In genomic region chr11:53795813-53796212, GRCm38 (mm10) we compare ENCODE assay signal across 12 mouse cellular contexts. TPM values are rescaled to one million over a fixed set of nuclear protein-coding genes. Genes with fewer than 3 reads are reported as not detected.
DNase-seq lines count a peak whose midpoint lies in the region; ATAC-seq and TF ChIP-seq lines count a peak whose summit lies in the region.
"Had no signal": no experiment of that assay in that cellular context is flagged by ENCODE, and none has a peak within 500 bp of the region (broad histone marks: within the 10 kb centered on the region; RNA-seq: fewer than 3 reads in every experiment).

No protein-coding gene starts in this region.

- H3K27ac ChIP-seq in hindbrain, embryonic 14.5 days = 0 out of 2 replicates have a peak overlapping the region, but pooled peaks have one; percentile 34
- no peak overlapping the region for H3K27ac ChIP-seq in hindbrain, embryonic 13.5 days
- no peak overlapping the region for H3K27ac ChIP-seq in ES-E14 (ENCODE audit: insufficient read depth, low read depth, low read length, poor library complexity, severe bottlenecking)
- H3K27ac ChIP-seq in limb, embryonic 14.5 days (replicated peaks; ENCODE audit: low read depth, low read length) = no peak overlapping the region
- H3K27ac ChIP-seq: hindbrain, embryonic 15.5 days had no signal

- H3K9me3 ChIP-seq in hindbrain, embryonic 14.5 days (ENCODE audit: control insufficient read depth, low read length) = no peaks in the 10 kb centered on the region
- H3K9me3 ChIP-seq in hindbrain, embryonic 13.5 days = no peaks in the 10 kb centered on the region
- no peaks in the 10 kb centered on the region for H3K9me3 ChIP-seq in ES-E14 (ENCODE audit: control insufficient read depth, insufficient read depth, low read depth, low read length)
- H3K9me3 ChIP-seq in limb, embryonic 14.5 days (ENCODE audit: control insufficient read depth, low read length) = no peaks in the 10 kb centered on the region
- H3K9me3 ChIP-seq: hindbrain, embryonic 15.5 days had no signal

- H3K4me2 ChIP-seq in hindbrain, embryonic 14.5 days (replicated peaks) = no peak overlapping the region
- H3K4me2 ChIP-seq in hindbrain, embryonic 13.5 days = no peak overlapping the region
- no peak overlapping the region for H3K4me2 ChIP-seq in limb, embryonic 14.5 days (replicated peaks; ENCODE audit: low read depth, low read length, severe bottlenecking)
- H3K4me2 ChIP-seq: hindbrain, embryonic 15.5 days had no signal

- H3K36me3 ChIP-seq in hindbrain, embryonic 14.5 days (replicated peaks; ENCODE audit: control insufficient read depth, insufficient read depth) = no peaks in the 10 kb centered on the region
- H3K36me3 ChIP-seq in hindbrain, embryonic 13.5 days = no peaks in the 10 kb centered on the region
- no peaks in the 10 kb centered on the region for H3K36me3 ChIP-seq in ES-E14 (ENCODE audit: control insufficient read depth, insufficient read depth, low read length, poor library complexity, severe bottlenecking)
- H3K36me3 ChIP-seq in limb, embryonic 14.5 days (ENCODE audit: control insufficient read depth, insufficient read depth, low read length) = no peaks in the 10 kb centered on the region
- H3K36me3 ChIP-seq: hindbrain, embryonic 15.5 days had no signal

- in situ Hi-C loops in ES-E14 (cut with MboI; ENCODE audit: low sequenced_read_pairs in 2 of 2, unreplicated experiment in 2 of 2) = no loop called here

- no peak for ATAC-seq in hindbrain, embryonic 14.5 days (ENCODE audit: low FRiP score)
- ATAC-seq in hindbrain, embryonic 13.5 days (ENCODE audit: low FRiP score) = no peak
- no peak for ATAC-seq in limb, embryonic 14.5 days (ENCODE audit: low FRiP score, low read depth)
- ATAC-seq: forebrain, embryonic 14.5 days; Patski had no signal

- no peaks in the 10 kb centered on the region; the same call in 1 of the 2 replicates for H3K4me1 ChIP-seq in hindbrain, embryonic 14.5 days (replicated peaks; ENCODE audit: control insufficient read depth, insufficient read depth, low read length)
- peaks cover 21% of the 10 kb centered on the region for H3K4me1 ChIP-seq in hindbrain, embryonic 13.5 days (replicated peaks)
- peaks cover 25 to 41% of the 10 kb centered on the region in 2 experiments for H3K4me1 ChIP-seq in ES-E14 (ENCODE audit: control insufficient read depth in 2 of 2, insufficient read depth in 2 of 2, low read length in 2 of 2, poor library complexity in 1 of 2)
- peaks cover 14% of the 10 kb centered on the region for H3K4me1 ChIP-seq in limb, embryonic 14.5 days (ENCODE audit: control insufficient read depth, insufficient read depth, low read length)

- 72% methylated on average over 8 of the region's 8 CpGs for WGBS in hindbrain, embryonic 14.5 days
- 77% methylated on average over 8 of the region's 8 CpGs for WGBS in hindbrain, embryonic 13.5 days
- 62% methylated on average over 8 of the region's 8 CpGs for WGBS in limb, embryonic 14.5 days

- TF ChIP-seq POLR2A in limb, embryonic 14.5 days (IDR thresholded peaks at IDR 0.05; ENCODE audit: borderline replicate concordance, extremely low read depth, insufficient read depth, insufficient read length) = no peak

- no peak overlapping the region for H3K4me3 ChIP-seq in hindbrain, embryonic 14.5 days (replicated peaks; ENCODE audit: low read length)
- no peak overlapping the region for H3K4me3 ChIP-seq in hindbrain, embryonic 13.5 days
- no peak overlapping the region for H3K4me3 ChIP-seq in ES-E14 (ENCODE audit: insufficient read depth in 1 of 2, low read depth in 1 of 2, low read length in 2 of 2, poor library complexity in 1 of 2, severe bottlenecking in 1 of 2)
- H3K4me3 ChIP-seq in limb, embryonic 14.5 days (replicated peaks; ENCODE audit: low read length) = no peak overlapping the region
- H3K4me3 ChIP-seq: hindbrain, embryonic 15.5 days had no signal

- no peak for DNase-seq in hindbrain, embryonic 14.5 days (ENCODE audit: low spot score)
- peak; percentile 64 for DNase-seq in 3134 (ENCODE audit: extremely low read depth, insufficient read length, low spot score)
- DNase-seq in ES-E14 (ENCODE audit: low read depth, low spot score) = no peak
- peak; percentile 8 for DNase-seq in limb, embryonic 14.5 days (ENCODE audit: low spot score)
- no peak for DNase-seq in right cerebral cortex, postnatal 25 days
- DNase-seq in left cerebral cortex, adult 11 months (ENCODE audit: low spot score) = no peak
- no peak for DNase-seq in spleen, postnatal 36 days (ENCODE audit: low spot score in 2 of 2)
- DNase-seq: right cerebral cortex, adult 18-20 months had no signal

- H3K9ac ChIP-seq in hindbrain, embryonic 14.5 days = no peak overlapping the region
- no peak overlapping the region for H3K9ac ChIP-seq in hindbrain, embryonic 13.5 days
- H3K9ac ChIP-seq in ES-E14 (ENCODE audit: insufficient read depth, low read depth, low read length, poor library complexity, severe bottlenecking) = 0 out of 2 replicates have a peak overlapping the region, but pooled peaks have one; percentile 3
- no peak overlapping the region for H3K9ac ChIP-seq in limb, embryonic 14.5 days (ENCODE audit: low read depth, low read length, severe bottlenecking)
- H3K9ac ChIP-seq: hindbrain, embryonic 15.5 days had no signal

- H3K27me3 ChIP-seq in hindbrain, embryonic 14.5 days (ENCODE audit: control insufficient read depth, insufficient read depth, low read length) = no peaks in the 10 kb centered on the region
- no peaks in the 10 kb centered on the region for H3K27me3 ChIP-seq in hindbrain, embryonic 13.5 days
- no peaks in the 10 kb centered on the region for H3K27me3 ChIP-seq in limb, embryonic 14.5 days (ENCODE audit: control insufficient read depth, insufficient read depth, low read length)
- H3K27me3 ChIP-seq: hindbrain, embryonic 15.5 days; Patski had no signal

TF ChIP-seq in ES-E14, 5 proteins besides CTCF, POLR2A, EP300 and RAD21:
- TF ChIP-seq HCFC1 (IDR thresholded peaks at IDR 0.05; ENCODE audit: borderline replicate concordance, insufficient read depth, low read length) (no peak), CHD2 (IDR thresholded peaks at IDR 0.05; ENCODE audit: low read depth, low read length) (no peak), ZNF384 (IDR thresholded peaks at IDR 0.05; ENCODE audit: low read depth, low read length) (no peak), ZC3H11A (IDR thresholded peaks at IDR 0.05; ENCODE audit: borderline replicate concordance, low read depth, low read length) (no peak), MAFK (IDR thresholded peaks at IDR 0.05; ENCODE audit: insufficient read depth, low read depth, low read length) (no peak)

RNA-seq across cellular contexts. Expression of gene Gm17334, which starts 22.8 kb away (rescaled TPM):
- not detected in 2 replicates for polyA plus RNA-seq in hindbrain, embryonic 14.5 days (2014; fragmentation: Nextera tagmentation; extraction: Ambion mirVana)
- not detected in 2 replicates for polyA plus RNA-seq in hindbrain, embryonic 13.5 days (2015; fragmentation: Nextera tagmentation; extraction: Ambion mirVana)
- 0.22 and 0.53 TPM in 2 replicates for total RNA-seq in ES-E14 (2012; rRNA removed)
- 0.11 and 0.33 TPM in 2 replicates for polyA plus RNA-seq in limb, embryonic 14.5 days (2012; rRNA removed)
- 0.28 and 0.30 TPM in 2 replicates for polyA plus RNA-seq in limb, embryonic 14.5 days (2014; fragmentation: Nextera tagmentation; extraction: Ambion mirVana)
- polyA plus RNA-seq: forebrain, embryonic 14.5 days; hindbrain, embryonic 15.5 days had no signal

RNA-seq across cellular contexts. Expression of gene Irf1, which starts 26.0 kb away (rescaled TPM):
- polyA plus RNA-seq in hindbrain, embryonic 14.5 days (2014; fragmentation: Nextera tagmentation; extraction: Ambion mirVana) = 2.7 and 3.1 TPM in 2 replicates
- 2.5 and 2.9 TPM in 2 replicates for polyA plus RNA-seq in hindbrain, embryonic 13.5 days (2015; fragmentation: Nextera tagmentation; extraction: Ambion mirVana)
- 28.0 and 40.1 TPM in 2 replicates for total RNA-seq in ES-E14 (2012; rRNA removed)
- polyA plus RNA-seq in limb, embryonic 14.5 days (2012; rRNA removed) = 13.8 and 16.8 TPM in 2 replicates
- polyA plus RNA-seq in limb, embryonic 14.5 days (2014; fragmentation: Nextera tagmentation; extraction: Ambion mirVana) = 10.7 and 11.8 TPM in 2 replicates

Comparison
In these comparisons a context has a peak if more than half of its experiments do, and no peak if none do; other contexts are left out.
1. DNase-seq: peak in 3134 (single experiment) and limb, embryonic 14.5 days (single experiment); none in hindbrain, embryonic 14.5 days (single experiment), ES-E14 (single experiment), right cerebral cortex, postnatal 25 days (single experiment), left cerebral cortex, adult 11 months (single experiment) and spleen, postnatal 36 days (0 of 2).